Mouse (Mus musculus) myocyte (in vitro differentiated cells): Measurements from ENCODE around the gene Kctd3. TPM values are rescaled to one million over a fixed set of nuclear protein-coding genes. Genes with fewer than 3 reads are reported as not detected.
A peak's percentile ranks its signal among the peaks of the same experiment; 100 is the strongest.

Experiments
- H3K27me3 ChIP-seq: one replicate; pipeline ENCODE4 v1.6.1; 2011; ENCODE audit not compliant: control insufficient read depth, insufficient read depth, insufficient read length
- H3K36me3 ChIP-seq: one replicate; pipeline ENCODE4 v1.6.1; 2011; ENCODE audit not compliant: control insufficient read depth, insufficient read depth
- H3K4me2 ChIP-seq: one replicate; pipeline ENCODE4 v1.6.1; 2011; ENCODE audit warnings: low read depth, control low read depth
- H3K4me3 ChIP-seq: one replicate; pipeline ENCODE4 v1.5.1; 2011; ENCODE audit warnings: mild to moderate bottlenecking, control low read depth, moderate library complexity
- H3K79me2 ChIP-seq: one replicate; pipeline ENCODE4 v1.6.1; 2011; ENCODE audit not compliant: control insufficient read depth, insufficient read depth
- H3ac ChIP-seq: one replicate; pipeline ENCODE4 v1.6.1; 2011; ENCODE audit not compliant: control insufficient read depth, insufficient read length
- CEBPB ChIP-seq: IDR thresholded peaks from 2 replicates; pipeline ENCODE4 v1.6.1; 2011; ENCODE audit warnings: mild to moderate bottlenecking, moderate library complexity; ENCODE audit not compliant: poor library complexity, insufficient read depth, severe bottlenecking
- E2F4 ChIP-seq: IDR thresholded peaks from one replicate; pipeline ENCODE4 v1.6.1; 2011; ENCODE audit warnings: mild to moderate bottlenecking, control low read depth, moderate library complexity; ENCODE audit not compliant: insufficient read depth
- MAX ChIP-seq: IDR thresholded peaks from one replicate; pipeline ENCODE4 v1.6.1; 2011; ENCODE audit warnings: low read depth, mild to moderate bottlenecking, control low read depth
- MYOD1 ChIP-seq, 3 experiments: IDR thresholded peaks; one replicate each; pipeline ENCODE4 v1.6.1; 2011; ENCODE audit warnings: control low read depth in 2 of 3, low read depth in 2 of 3, mild to moderate bottlenecking in 2 of 3, moderate library complexity in 1 of 3; ENCODE audit not compliant: insufficient read length in 2 of 3, control insufficient read depth in 1 of 3
- MYOG ChIP-seq, 3 experiments: IDR thresholded peaks; one replicate each; pipeline ENCODE4 v1.6.1; 2011; ENCODE audit warnings: control low read depth in 2 of 3, low read depth in 2 of 3, mild to moderate bottlenecking in 2 of 3; ENCODE audit not compliant: insufficient read length in 2 of 3, control insufficient read depth in 1 of 3, insufficient read depth in 1 of 3
- POLR2A ChIP-seq: IDR thresholded peaks from one replicate; pipeline ENCODE4 v1.6.1; 2011; ENCODE audit warnings: low read depth, mild to moderate bottlenecking, control low read depth, moderate library complexity; ENCODE audit not compliant: insufficient read length
- POLR2AphosphoS2 ChIP-seq: IDR thresholded peaks from one replicate; pipeline ENCODE4 v1.6.1; 2011; ENCODE audit warnings: low read depth, control low read depth; ENCODE audit not compliant: insufficient read length
- REST ChIP-seq: IDR thresholded peaks from one replicate; pipeline ENCODE4 v1.6.1; 2011; ENCODE audit warnings: mild to moderate bottlenecking, control low read depth, moderate library complexity; ENCODE audit not compliant: insufficient read depth, insufficient read length
- SRF ChIP-seq: IDR thresholded peaks from one replicate; pipeline ENCODE4 v1.6.1; 2011; ENCODE audit warnings: low read depth; ENCODE audit not compliant: control insufficient read depth, insufficient read length
- TCF12 ChIP-seq: IDR thresholded peaks from one replicate; pipeline ENCODE4 v1.6.1; 2011; ENCODE audit warnings: mild to moderate bottlenecking, control low read depth; ENCODE audit not compliant: poor library complexity, insufficient read depth, severe bottlenecking
- TCF3 ChIP-seq: IDR thresholded peaks from one replicate; pipeline ENCODE4 v1.6.1; 2011; ENCODE audit warnings: low read depth, control low read depth; ENCODE audit not compliant: insufficient read length
- USF1 ChIP-seq: IDR thresholded peaks from one replicate; pipeline ENCODE4 v1.6.1; 2011; ENCODE audit warnings: low read depth, mild to moderate bottlenecking, control low read depth, moderate library complexity
- polyA plus RNA-seq: library from polyadenylated mRNA; unstranded; fragments of >200 nt; fragmentation: generic; extraction: Trizol; gene quantifications from one replicate; pipeline ENCODE4 v1.2.1, GENCODE M21; 2012; ENCODE audit warnings: missing spikeins

The Kctd3 gene
- polyA plus RNA-seq, 1 experiment = 27.1 TPM

- Histone ChIP-seq H3K79me2 (no peaks in the 10 kb centered on the region), H3K36me3 (no peaks in the 10 kb centered on the region), H3ac (no peak overlapping the region), H3K4me3 (no peak overlapping the region), H3K27me3 (peaks cover 21% of the 10 kb centered on the region), H3K4me2 (no peak overlapping the region)
- no peak for TF ChIP-seq MAX
- TF ChIP-seq REST = no peak
- TF ChIP-seq SRF = no peak
- no peak for TF ChIP-seq MYOD1 (IDR thresholded peaks at IDR 0.05; ENCODE audit: control insufficient read depth in 1 of 3, insufficient read length in 2 of 3, low read depth in 2 of 3)
- TF ChIP-seq TCF12 = no peak
- no peak for TF ChIP-seq USF1
- no peak for TF ChIP-seq POLR2AphosphoS2
Observed at GRCm38 (mm10) chr1:189015372-189015771, 7.7 kb upstream of the Kctd3 start.

- Histone ChIP-seq H3ac (no peak overlapping the region), H3K4me2 (peak overlapping the region; percentile 39), H3K27me3 (peaks cover 21% of the 10 kb centered on the region), H3K36me3 (no peaks in the 10 kb centered on the region), H3K79me2 (no peaks in the 10 kb centered on the region), H3K4me3 (no peak overlapping the region)
- TF ChIP-seq MYOD1 (IDR thresholded peaks at IDR 0.05; ENCODE audit: control insufficient read depth in 1 of 3, insufficient read length in 2 of 3, low read depth in 2 of 3) = no peak
- TF ChIP-seq POLR2AphosphoS2 = no peak
- no peak for TF ChIP-seq TCF3
- TF ChIP-seq TCF12 = no peak
- no peak for TF ChIP-seq REST
- TF ChIP-seq USF1 = no peak
- no peak for TF ChIP-seq MYOG (IDR thresholded peaks at IDR 0.05; ENCODE audit: control insufficient read depth in 1 of 3, insufficient read depth in 1 of 3, insufficient read length in 2 of 3, low read depth in 2 of 3)
- TF ChIP-seq CEBPB = no peak
- TF ChIP-seq MAX = no peak
- no peak for TF ChIP-seq E2F4
- TF ChIP-seq SRF = no peak
- no peak for TF ChIP-seq POLR2A
Observed at GRCm38 (mm10) chr1:189013587-189013921, 5.9 kb upstream of the Kctd3 start.

- H3ac ChIP-seq = no peak overlapping the region
- H3K4me3 ChIP-seq = no peak overlapping the region
- peak overlapping the region; percentile 39 for H3K4me2 ChIP-seq
- TF ChIP-seq TCF12 (no peak), MYOD1 (IDR thresholded peaks at IDR 0.05; ENCODE audit: control insufficient read depth in 1 of 3, insufficient read length in 2 of 3, low read depth in 2 of 3) (no peak), MYOG (IDR thresholded peaks at IDR 0.05; ENCODE audit: control insufficient read depth in 1 of 3, insufficient read depth in 1 of 3, insufficient read length in 2 of 3, low read depth in 2 of 3) (no peak), MAX (no peak), SRF (no peak), TCF3 (no peak), REST (no peak), POLR2AphosphoS2 (no peak), POLR2A (no peak), E2F4 (no peak), CEBPB (no peak), USF1 (no peak)
- peaks cover 21% of the 10 kb centered on the region for H3K27me3 ChIP-seq
- no peaks in the 10 kb centered on the region for H3K36me3 ChIP-seq
- H3K79me2 ChIP-seq = no peaks in the 10 kb centered on the region
Observed at GRCm38 (mm10) chr1:189012846-189013586, 5.4 kb upstream of the Kctd3 start.

GRCm38 (mm10) chr1:189010671-189011070, 3.0 kb upstream of the Kctd3 start:
- H3K79me2 ChIP-seq = peaks cover 15% of the 10 kb centered on the region
- no peak for TF ChIP-seq TCF3
- TF ChIP-seq TCF12 = no peak
- no peak for TF ChIP-seq SRF
- TF ChIP-seq CEBPB = no peak
- TF ChIP-seq MYOD1 (IDR thresholded peaks at IDR 0.05; ENCODE audit: control insufficient read depth in 1 of 3, insufficient read length in 2 of 3, low read depth in 2 of 3) = no peak
- TF ChIP-seq E2F4 = no peak
- TF ChIP-seq MAX = no peak
- no peak for TF ChIP-seq USF1
- H3K27me3 ChIP-seq = peaks cover 21% of the 10 kb centered on the region
- no peak overlapping the region for H3ac ChIP-seq
- H3K4me3 ChIP-seq = no peak overlapping the region
- H3K4me2 ChIP-seq = no peak overlapping the region
- H3K36me3 ChIP-seq = no peaks in the 10 kb centered on the region

GRCm38 (mm10) chr1:189007980-189008324, 311 bp upstream of the Kctd3 start:
- TF ChIP-seq POLR2AphosphoS2 (no peak), MYOG (IDR thresholded peaks at IDR 0.05; ENCODE audit: control insufficient read depth in 1 of 3, insufficient read depth in 1 of 3, insufficient read length in 2 of 3, low read depth in 2 of 3) (no peak), REST (no peak), CEBPB (no peak), POLR2A (no peak), SRF (no peak), TCF3 (no peak), USF1 (no peak), MYOD1 (IDR thresholded peaks at IDR 0.05; ENCODE audit: control insufficient read depth in 1 of 3, insufficient read length in 2 of 3, low read depth in 2 of 3) (no peak), E2F4 (no peak), MAX (no peak), TCF12 (no peak)
- H3K4me3 ChIP-seq = peak overlapping the region; percentile 49
- H3K4me2 ChIP-seq = peak overlapping the region; percentile 50
- H3ac ChIP-seq = peak overlapping the region; percentile 86
- H3K27me3 ChIP-seq = peaks cover 1% of the 10 kb centered on the region
- no peaks in the 10 kb centered on the region for H3K36me3 ChIP-seq
- peaks cover 37% of the 10 kb centered on the region for H3K79me2 ChIP-seq
